Mouse (Mus musculus) small intestine, adult 2 months (tissue): Measurements from ENCODE around the gene Tbc1d10a. TPM values are rescaled to one million over a fixed set of nuclear protein-coding genes. Genes with fewer than 3 reads are reported as not detected.

ENCODE experiments used
- H3K27ac ChIP-seq: fragments of 200-500 bp; 2 replicates; pipeline ENCODE4 v1.5.1; 2012; ENCODE audit warnings: low read depth, low read length, control low read depth, inconsistent platforms; ENCODE audit not compliant: insufficient read depth
- H3K27me3 ChIP-seq: fragments of 200-500 bp; 2 replicates; pipeline ENCODE4 v1.6.1; 2012; ENCODE audit warnings: mild to moderate bottlenecking, moderate library complexity, low read length, inconsistent platforms; ENCODE audit not compliant: control insufficient read depth, insufficient read depth
- H3K36me3 ChIP-seq: fragments of 200-500 bp; 2 replicates; pipeline ENCODE4 v1.6.1; 2012; ENCODE audit warnings: mild to moderate bottlenecking, low read length, control low read depth, inconsistent platforms; ENCODE audit not compliant: control insufficient read depth, insufficient read depth
- H3K4me1 ChIP-seq: fragments of 200-500 bp; 2 replicates; pipeline ENCODE4 v1.6.1; 2012; ENCODE audit warnings: low read length, inconsistent platforms, mixed read lengths; ENCODE audit not compliant: control insufficient read depth, insufficient read depth, insufficient read length
- H3K4me3 ChIP-seq: fragments of 200-500 bp; 2 replicates; pipeline ENCODE4 v1.5.1; 2012; ENCODE audit warnings: low read depth, mild to moderate bottlenecking, control low read depth, inconsistent platforms, low read length, moderate library complexity
- CTCF ChIP-seq: fragments of 200-500 bp; IDR thresholded peaks from 2 replicates; pipeline ENCODE4 v1.5.1; 2012; ENCODE audit warnings: low read depth, mild to moderate bottlenecking, control low read depth, inconsistent platforms, low read length, moderate library complexity, mixed read lengths; ENCODE audit not compliant: insufficient replicate concordance, insufficient read length; ENCODE audit errors: extremely low read depth
- POLR2A ChIP-seq: fragments of 200-500 bp; IDR thresholded peaks from 2 replicates; pipeline ENCODE4 v1.6.1; 2012; ENCODE audit warnings: low read depth, mild to moderate bottlenecking, control low read depth, inconsistent platforms, low read length, moderate library complexity
- WGBS: fragments of 180-500 bp; shearing (Covaris S2); methylation state at CpG from one replicate; pipeline ENCODE4 v1.1.7; 2018; 5-methylcytosine and 5-hydroxymethylcytosine counted together
- polyA plus RNA-seq: library from polyadenylated mRNA; depleted of rRNA; stranded (reverse); fragments of >200 nt; gene quantifications from 2 replicates; pipeline ENCODE4 v1.2.3, GENCODE M21; 2012

The Tbc1d10a gene
- polyA plus RNA-seq, 1 experiment: 32.0 TPM

DNA sequence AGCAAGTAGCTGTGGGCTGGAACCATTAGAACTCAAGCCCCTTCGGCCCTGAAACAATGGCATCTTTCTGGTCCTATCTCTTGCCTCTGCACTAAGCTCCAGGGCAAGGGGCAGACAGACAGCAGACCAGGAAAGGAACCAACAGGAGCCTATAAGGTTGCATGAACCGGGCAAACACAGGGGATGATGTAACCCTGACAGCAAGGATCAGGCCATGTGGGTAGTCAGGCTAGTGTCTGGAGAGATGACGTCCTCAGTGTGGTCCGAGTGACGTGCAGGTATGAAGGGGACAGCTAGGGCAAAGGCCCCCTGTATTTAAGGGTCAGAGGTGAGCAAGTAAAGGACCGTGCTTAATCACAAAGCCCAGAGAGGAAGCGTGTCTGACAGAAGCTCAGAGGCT lies 63.7 kb downstream of the Tbc1d10a start:
- no peaks in the 10 kb centered on the region for H3K36me3 ChIP-seq
- WGBS: 80% methylated on average over 7 of the region's 7 CpGs
- TF ChIP-seq CTCF (no peak), POLR2A (no peak)
- no peaks in the 10 kb centered on the region for H3K27me3 ChIP-seq
- peaks cover 13% of the 10 kb centered on the region for H3K4me1 ChIP-seq
- no peak overlapping the region for H3K27ac ChIP-seq
- no peak overlapping the region for H3K4me3 ChIP-seq

DNA sequence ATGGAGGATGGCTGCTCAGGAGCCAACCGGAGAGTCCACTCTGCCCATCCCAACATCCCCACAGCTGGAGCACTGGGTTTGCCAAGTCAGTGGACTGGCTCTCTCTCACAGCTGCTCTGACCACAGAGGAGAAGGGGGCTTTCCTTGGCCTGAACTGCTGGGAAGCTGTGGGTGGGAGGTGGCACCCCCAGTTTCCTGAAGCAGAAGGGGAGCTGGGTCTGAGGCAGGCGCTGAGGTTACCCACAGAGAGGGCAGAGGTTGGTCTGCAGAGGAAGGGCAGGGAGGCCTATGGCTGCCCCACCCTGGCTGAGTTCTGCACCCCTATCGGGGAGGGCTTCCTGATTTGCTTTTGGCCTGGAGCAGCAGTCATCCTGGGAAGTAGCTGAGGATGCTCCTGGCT lies 64.8 kb downstream of the Tbc1d10a start:
- no peak overlapping the region for H3K4me3 ChIP-seq
- 41% methylated on average over 3 of the region's 3 CpGs for WGBS
- H3K27ac ChIP-seq: no peak overlapping the region
- peaks cover 21% of the 10 kb centered on the region for H3K4me1 ChIP-seq
- TF ChIP-seq POLR2A (no peak), CTCF (no peak)
- H3K27me3 ChIP-seq: no peaks in the 10 kb centered on the region
- no peaks in the 10 kb centered on the region for H3K36me3 ChIP-seq

DNA sequence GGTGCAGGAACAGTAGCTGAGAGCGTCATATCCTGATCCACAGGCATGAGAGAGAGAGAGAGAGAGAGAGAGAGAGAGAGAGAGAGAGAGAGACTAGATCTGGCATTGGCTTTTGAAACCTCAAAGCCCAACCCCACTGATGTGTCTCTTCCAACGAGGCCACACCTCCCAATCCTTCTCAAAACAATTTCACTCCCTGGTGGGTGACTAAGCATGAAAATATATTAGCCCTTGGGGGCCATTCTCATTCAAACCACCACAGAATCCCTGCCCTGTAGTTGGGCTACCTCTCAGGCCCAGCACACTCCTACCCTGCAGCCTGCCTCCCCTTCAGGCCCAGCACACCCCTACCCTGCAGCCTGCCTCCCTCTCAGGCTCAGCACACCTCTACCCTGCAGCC lies 66.3 kb downstream of the Tbc1d10a start:
- no peak overlapping the region for H3K27ac ChIP-seq
- WGBS: 84% methylated on average over 2 of the region's 2 CpGs
- peaks cover 30% of the 10 kb centered on the region for H3K4me1 ChIP-seq
- H3K27me3 ChIP-seq: no peaks in the 10 kb centered on the region
- no peaks in the 10 kb centered on the region for H3K36me3 ChIP-seq
- H3K4me3 ChIP-seq: no peak overlapping the region
- TF ChIP-seq POLR2A (no peak), CTCF (no peak)

DNA sequence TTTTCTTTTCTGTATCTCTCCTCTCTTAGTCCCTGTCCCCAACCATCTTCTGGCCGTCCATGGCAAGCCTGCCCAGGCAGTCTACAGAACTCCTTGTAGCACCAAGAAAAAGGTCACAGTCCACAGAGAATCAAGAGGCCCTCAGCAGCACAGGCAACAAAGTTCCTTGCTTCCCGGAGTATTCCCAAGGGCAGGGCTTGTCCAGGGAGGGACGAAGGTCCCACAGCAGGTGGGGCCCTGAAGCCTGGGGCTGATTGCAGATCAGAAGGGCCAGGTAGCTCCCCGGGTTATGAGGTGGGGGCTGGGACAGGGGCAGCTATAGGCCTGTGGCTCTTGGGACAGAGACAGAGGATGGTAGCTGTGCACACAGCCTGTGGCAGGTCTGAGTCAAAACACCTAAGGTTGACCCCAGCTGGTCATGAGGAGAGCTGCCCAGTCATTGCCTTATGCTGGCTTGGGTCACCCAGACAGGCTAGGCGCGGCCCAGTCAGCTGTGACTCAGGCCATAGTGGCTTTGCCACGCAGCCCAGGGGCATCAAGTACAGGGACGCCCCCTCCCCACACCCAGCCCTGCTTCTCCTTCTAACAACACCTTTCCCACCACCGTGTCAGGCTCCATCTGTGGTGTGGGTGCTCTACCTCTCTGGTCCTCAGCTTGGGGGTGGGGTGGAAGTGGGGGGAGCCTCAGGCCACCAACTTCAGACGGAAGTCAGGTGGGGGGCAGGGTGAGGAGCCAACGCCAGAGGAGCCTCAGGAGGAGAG lies 70.4 kb downstream of the Tbc1d10a start, which contains the start of gene Lif:
TSS of gene Lif (plus strand) at position 712 of the 762 bp plus-strand sequence.
- Histone ChIP-seq H3K27ac (peak within 1 kb of the TSS; percentile 97), H3K4me1 (peaks cover 42% of the 10 kb centered on the region), H3K27me3 (no peaks in the 10 kb centered on the region), H3K4me3 (peak within 1 kb of the TSS; percentile 47), H3K36me3 (no peaks in the 10 kb centered on the region)
- WGBS: 28% methylated on average over 11 of the region's 11 CpGs
- TF ChIP-seq CTCF: no peak
- peak; percentile 52; the same call in 1 of the 2 replicates for TF ChIP-seq POLR2A

DNA sequence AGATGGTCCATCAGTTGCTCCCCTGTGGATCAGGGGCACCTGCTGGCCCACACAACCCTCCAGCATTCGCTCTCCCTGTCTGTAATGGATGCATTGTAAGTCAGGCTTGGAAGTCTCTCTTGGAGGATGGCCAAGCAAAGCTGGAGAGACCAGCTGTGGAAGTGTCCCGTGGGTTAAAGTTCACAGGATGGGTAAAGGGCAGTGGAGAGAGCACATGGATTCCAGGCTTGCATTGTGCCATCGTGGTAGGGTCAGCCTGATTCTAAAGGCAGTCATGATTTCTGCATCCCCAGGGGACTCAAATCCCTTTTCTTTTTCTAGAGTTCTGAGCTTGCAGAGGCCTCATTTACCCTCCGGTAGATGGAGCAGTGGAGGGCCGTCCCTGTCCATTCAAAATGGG lies 71.2 kb downstream of the Tbc1d10a start:
- no peak for TF ChIP-seq POLR2A
- TF ChIP-seq CTCF: no peak
- H3K36me3 ChIP-seq: no peaks in the 10 kb centered on the region
- peak overlapping the region; percentile 47 for H3K4me3 ChIP-seq
- peak overlapping the region; percentile 97 for H3K27ac ChIP-seq
- no peaks in the 10 kb centered on the region for H3K27me3 ChIP-seq
- 17% methylated on average over 5 of the region's 5 CpGs for WGBS
- peaks cover 40% of the 10 kb centered on the region for H3K4me1 ChIP-seq

DNA sequence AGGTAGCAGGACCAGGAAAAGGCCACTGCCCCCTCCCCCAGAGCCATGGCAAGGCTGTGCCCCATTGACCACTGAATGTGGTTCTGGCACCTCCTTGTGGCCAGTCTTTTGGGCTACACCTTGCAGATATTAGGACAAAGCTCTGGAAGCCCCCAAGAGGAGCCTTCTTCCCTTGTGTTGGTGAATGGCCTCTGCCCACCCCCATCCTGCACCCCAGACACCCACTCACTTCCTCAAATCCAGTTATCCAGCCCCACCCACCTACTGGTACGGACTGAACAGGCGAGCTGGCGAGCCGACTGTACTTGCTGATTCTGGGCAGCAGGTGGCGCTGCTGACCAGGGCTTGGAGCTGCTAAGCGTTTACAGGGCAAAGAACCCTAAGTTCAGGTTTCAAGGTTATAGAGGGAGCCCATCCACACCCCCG lies 72.1 kb downstream of the Tbc1d10a start:
- Histone ChIP-seq H3K4me3 (peak overlapping the region; percentile 47), H3K27me3 (no peaks in the 10 kb centered on the region), H3K27ac (0 out of 2 replicates have a peak overlapping the region, but pooled peaks have one; percentile 31), H3K36me3 (no peaks in the 10 kb centered on the region), H3K4me1 (peaks cover 44% of the 10 kb centered on the region)
- TF ChIP-seq POLR2A: no peak
- TF ChIP-seq CTCF: peak; percentile 99
- 0% methylated on average over 7 of the region's 7 CpGs for WGBS

DNA sequence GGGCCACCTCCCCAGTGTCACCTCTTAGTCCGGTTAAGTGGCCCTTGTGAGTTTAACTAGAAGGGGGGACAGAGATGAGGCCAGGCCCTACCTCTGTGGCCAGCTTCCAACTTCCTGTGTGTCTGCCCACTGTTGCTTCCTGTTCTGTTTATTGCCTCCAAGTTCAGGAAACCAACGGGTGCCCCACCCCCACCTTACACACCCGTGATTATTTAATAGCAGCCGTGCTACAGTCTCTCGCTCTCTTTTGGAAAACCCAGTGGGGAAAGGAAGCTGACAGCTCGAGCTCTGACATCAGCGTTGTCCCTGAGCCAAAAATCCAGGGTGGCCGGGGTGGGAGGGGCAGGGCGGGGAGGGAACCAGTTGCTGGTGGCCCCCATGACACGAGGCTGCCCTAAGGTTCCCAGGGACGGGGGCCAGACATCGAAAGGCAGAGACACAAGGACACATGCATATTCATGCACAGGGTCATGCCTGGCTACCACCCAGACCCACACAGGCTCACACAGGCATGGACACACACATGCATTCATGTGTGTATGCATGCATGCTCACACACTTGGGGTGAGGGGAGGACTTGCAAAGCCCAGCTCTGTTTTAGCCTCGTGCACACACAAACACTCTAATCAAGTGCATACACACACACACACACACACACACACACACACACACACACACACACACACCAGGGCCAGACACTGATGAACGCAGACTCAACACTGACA lies 74.0 kb downstream of the Tbc1d10a start:
- 0 out of 2 replicates have a peak overlapping the region, but pooled peaks have one; percentile 7 for H3K4me3 ChIP-seq
- 7% methylated on average over 14 of the region's 14 CpGs for WGBS
- H3K36me3 ChIP-seq: no peaks in the 10 kb centered on the region
- peaks cover 60% of the 10 kb centered on the region for H3K4me1 ChIP-seq
- H3K27ac ChIP-seq: peak overlapping the region; percentile 54
- TF ChIP-seq POLR2A: no peak
- no peak for TF ChIP-seq CTCF
- no peaks in the 10 kb centered on the region for H3K27me3 ChIP-seq
